Mouse (Mus musculus) lung, adult 2 months (tissue): ENCODE measurements around the gene Olfr743.
"Not testable (repeated sequence)": the region's sequence is repeated elsewhere in the genome, so short reads cannot be mapped to it uniquely, and the experiment has no call there.

ENCODE experiments used
- CTCF ChIP-seq: fragments of 200-500 bp; IDR thresholded peaks from 2 replicates; pipeline ENCODE4 v1.5.1; 2011; ENCODE audit warnings: mild to moderate bottlenecking, low read length, control low read depth; ENCODE audit not compliant: insufficient read depth
- POLR2A ChIP-seq: fragments of 200-500 bp; IDR thresholded peaks from 2 replicates; pipeline ENCODE4 v1.6.1; 2011; ENCODE audit warnings: low read depth, mild to moderate bottlenecking, control low read depth, low read length, borderline replicate concordance; ENCODE audit errors: extremely low read depth

DNA sequence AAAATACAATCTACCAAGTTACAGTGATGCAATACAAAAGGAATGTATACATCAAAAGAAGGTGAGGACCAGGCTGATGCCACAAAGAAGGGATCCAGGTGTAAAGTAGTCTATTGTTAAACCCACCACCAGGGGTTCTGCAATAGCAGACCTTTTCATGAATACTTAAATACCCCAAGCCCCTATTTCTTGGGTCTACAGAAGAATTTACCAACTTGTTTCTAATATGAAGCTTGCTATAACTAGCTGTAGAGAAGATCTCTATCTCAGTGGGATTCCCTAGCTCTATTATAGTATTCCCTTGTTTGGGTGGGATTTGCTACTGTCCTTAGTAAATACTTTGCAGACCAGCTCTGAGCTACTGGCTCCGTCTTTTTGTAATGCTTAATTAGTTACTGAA is 51.4 kb downstream of the Olfr743 start:
- not testable (repeated sequence) for TF ChIP-seq POLR2A, CTCF
